Mouse (Mus musculus) megakaryocyte-erythroid progenitor cell, adult 5-6 weeks (primary cell): Measurements from ENCODE around the gene Exoc2. TPM values are rescaled to one million over a fixed set of nuclear protein-coding genes. Genes with fewer than 3 reads are reported as not detected.

Experiments
- total RNA-seq, 2 experiments: library from RNA; stranded (forward) in 1 of 2; stranded (reverse) in 1 of 2; fragments of 200-1000, 215-1000 nt in 1 of 2; fragments of >200 nt in 1 of 2; fragmentation: Nextera tagmentation in 1 of 2; gene quantifications; 2 replicates each; pipeline ENCODE4 v1.2.3; 2014 to 2017

The Exoc2 gene
- total RNA-seq, 2 experiments from 2014 or later: 24.5 to 28.3 TPM

Other genes with a start within 250 kb of the Exoc2 start
- gene Irf4, start 224.9 kb downstream of the Exoc2 start, total RNA-seq (2014; fragmentation: Nextera tagmentation): 0.96 and 1.0 TPM in 2 replicates
- gene Irf4, start 224.9 kb downstream of the Exoc2 start, total RNA-seq (2017): 1.4 TPM in 1 of 2 replicates, not detected in the other
- 1.1 and 2.0 TPM in 2 replicates for gene Hus1b, start 26.3 kb downstream of the Exoc2 start, total RNA-seq (2014; fragmentation: Nextera tagmentation)
- gene Hus1b, start 26.3 kb downstream of the Exoc2 start, total RNA-seq (2017): 1.4 TPM in 1 of 2 replicates, not detected in the other
- gene Gm5447, start 111 bp upstream of the Exoc2 start, total RNA-seq (2014; fragmentation: Nextera tagmentation): not detected in 2 replicates
- gene Gm5447, start 111 bp upstream of the Exoc2 start, total RNA-seq (2017): 0.30 TPM in 1 of 2 replicates, not detected in the other